Mouse (Mus musculus) hindbrain, embryonic 12.5 days (tissue): ENCODE data around the gene Pp2d1. TPM values are rescaled to one million over a fixed set of nuclear protein-coding genes. Genes with fewer than 3 reads are reported as not detected.

ENCODE experiments used
- ATAC-seq: fragments of 200-750 bp; cut with Nextera tagmentation; 2 replicates; pipeline ENCODE4 v1.8.0; 2017; ENCODE audit warnings: moderate TSS enrichment; ENCODE audit not compliant: low FRiP score
- H3K27ac ChIP-seq: fragments of 300-500 bp; sonication (generic); 2 replicates; pipeline ENCODE4 v1.5.1; 2016; ENCODE audit warnings: mild to moderate bottlenecking
- H3K27me3 ChIP-seq: fragments of 300-500 bp; sonication (generic); 2 replicates; pipeline ENCODE4 v1.6.1; 2016; ENCODE audit warnings: mild to moderate bottlenecking
- H3K36me3 ChIP-seq: fragments of 300-500 bp; sonication (generic); 2 replicates; pipeline ENCODE4 v1.6.1; 2016; ENCODE audit warnings: mild to moderate bottlenecking
- H3K4me1 ChIP-seq: fragments of 300-500 bp; sonication (generic); 2 replicates; pipeline ENCODE4 v1.6.1; 2016
- H3K4me2 ChIP-seq: fragments of 300-500 bp; sonication (generic); replicated peaks from 2 replicates; pipeline ENCODE4 v1.6.1; 2016; ENCODE audit warnings: mild to moderate bottlenecking
- H3K4me3 ChIP-seq: fragments of 300-500 bp; sonication (generic); 2 replicates; pipeline ENCODE4 v1.5.1; 2016; ENCODE audit warnings: mild to moderate bottlenecking
- H3K9ac ChIP-seq: fragments of 300-500 bp; sonication (generic); 2 replicates; pipeline ENCODE4 v1.6.1; 2016; ENCODE audit warnings: mild to moderate bottlenecking, moderate library complexity
- H3K9me3 ChIP-seq: fragments of 300-500 bp; sonication (generic); replicated peaks from 2 replicates; pipeline ENCODE4 v1.6.1; 2016; ENCODE audit warnings: mild to moderate bottlenecking
- WGBS: fragments of 180-500 bp; shearing (Covaris S2); methylation state at CpG from one replicate; pipeline ENCODE4 v1.1.7; 2016; 5-methylcytosine and 5-hydroxymethylcytosine counted together
- polyA plus RNA-seq: library from polyadenylated mRNA; unstranded; fragments of >200 nt; fragmentation: Nextera tagmentation; extraction: Ambion mirVana; gene quantifications from 2 replicates; pipeline ENCODE4 v1.2.1, GENCODE M21; 2016

The Pp2d1 gene
- polyA plus RNA-seq, 1 experiment from 2014 or later: 0.44 TPM

- Histone ChIP-seq H3K4me2 (no peak overlapping the region), H3K9me3 (no peaks in the 10 kb centered on the region), H3K4me3 (no peak overlapping the region), H3K9ac (no peak overlapping the region), H3K4me1 (no peaks in the 10 kb centered on the region), H3K27me3 (no peaks in the 10 kb centered on the region), H3K36me3 (no peaks in the 10 kb centered on the region), H3K27ac (no peak overlapping the region)
- WGBS: 53% methylated on average over 3 of the region's 3 CpGs
- ATAC-seq: no peak
Measured at GRCm38 (mm10) chr17:53557443-53557842, 18.2 kb upstream of the Pp2d1 start.

DNA sequence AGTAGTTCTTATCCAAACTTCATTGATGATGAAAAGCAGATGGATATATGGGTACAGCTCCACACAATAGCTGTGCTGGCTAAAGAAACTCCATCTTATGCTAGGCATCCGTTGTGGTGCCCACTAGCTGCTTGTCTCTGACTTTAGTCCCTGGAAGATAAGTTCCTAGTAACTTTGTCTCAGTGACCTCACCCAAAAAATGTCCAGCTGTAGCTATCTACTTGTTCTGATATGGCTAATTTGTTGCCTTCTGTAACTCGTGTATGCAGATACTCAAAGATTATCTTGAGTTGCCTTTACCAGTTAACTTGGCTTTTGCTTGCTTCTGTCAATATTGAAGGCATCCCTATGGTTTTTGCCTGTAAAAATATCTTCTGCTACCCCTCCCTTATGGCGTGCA, 15.6 kb upstream of the Pp2d1 start:
- Histone ChIP-seq H3K9ac (no peak overlapping the region), H3K4me2 (no peak overlapping the region), H3K9me3 (no peaks in the 10 kb centered on the region), H3K36me3 (no peaks in the 10 kb centered on the region), H3K27ac (no peak overlapping the region), H3K4me1 (no peaks in the 10 kb centered on the region), H3K27me3 (no peaks in the 10 kb centered on the region), H3K4me3 (no peak overlapping the region)
- WGBS: 78% methylated on average over 3 of the region's 3 CpGs
- ATAC-seq: no peak

- no peaks in the 10 kb centered on the region for H3K27me3 ChIP-seq
- H3K4me2 ChIP-seq: no peak overlapping the region
- no peak for ATAC-seq
- H3K9me3 ChIP-seq: no peaks in the 10 kb centered on the region
- no peak overlapping the region for H3K4me3 ChIP-seq
- no peak overlapping the region for H3K27ac ChIP-seq
- H3K4me1 ChIP-seq: no peaks in the 10 kb centered on the region
- no peaks in the 10 kb centered on the region for H3K36me3 ChIP-seq
- WGBS: 79% methylated on average over 4 of the region's 4 CpGs
- H3K9ac ChIP-seq: no peak overlapping the region
Measured at GRCm38 (mm10) chr17:53554088-53554487, 14.8 kb upstream of the Pp2d1 start.

GRCm38 (mm10) chr17:53551306-53552299, 12.4 kb upstream of the Pp2d1 start:
- Histone ChIP-seq H3K27ac (no peak overlapping the region), H3K9ac (no peak overlapping the region), H3K27me3 (no peaks in the 10 kb centered on the region), H3K9me3 (no peaks in the 10 kb centered on the region), H3K4me1 (no peaks in the 10 kb centered on the region), H3K4me3 (no peak overlapping the region), H3K4me2 (no peak overlapping the region), H3K36me3 (no peaks in the 10 kb centered on the region)
- peak; percentile 48; the same call in 1 of the 2 replicates for ATAC-seq
- WGBS: 50% methylated on average over 8 of the region's 8 CpGs

DNA sequence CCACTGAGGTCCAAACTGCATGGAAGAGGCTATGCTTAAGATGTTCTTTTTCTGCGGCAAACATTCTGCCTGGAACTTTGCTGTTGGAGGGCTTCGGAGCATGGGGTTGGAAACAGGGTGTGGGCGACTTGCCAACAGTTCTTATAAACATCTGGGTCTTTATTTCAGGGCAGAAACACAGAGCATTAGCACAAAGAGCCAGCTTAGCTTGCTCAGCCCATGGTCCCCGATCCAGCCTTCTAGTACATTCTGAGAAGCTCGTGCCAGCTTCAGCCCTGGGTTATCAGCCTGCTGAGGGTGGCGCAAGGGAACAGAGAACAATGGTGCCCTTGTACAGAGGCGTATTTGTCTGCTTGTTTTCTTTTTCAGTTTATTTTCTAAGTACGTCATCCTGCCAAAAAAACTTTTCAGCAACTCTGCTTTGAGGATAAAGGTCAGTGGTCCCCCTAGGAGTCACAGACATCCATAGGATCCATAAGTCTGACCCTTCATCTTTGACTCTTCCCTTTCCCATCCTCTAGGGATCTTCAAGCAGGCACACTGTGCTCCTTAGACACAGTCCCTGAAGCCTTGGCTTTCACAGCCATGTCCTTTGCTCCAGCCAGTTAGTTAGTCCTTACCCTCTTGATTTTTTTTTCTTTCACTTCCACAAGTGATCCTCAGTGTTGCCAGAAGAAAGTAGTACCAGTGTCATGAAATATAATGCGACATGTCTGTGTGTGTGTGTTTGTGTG, 4.5 kb upstream of the Pp2d1 start:
- H3K27me3 ChIP-seq: no peaks in the 10 kb centered on the region
- H3K9ac ChIP-seq: no peak overlapping the region
- no peaks in the 10 kb centered on the region for H3K36me3 ChIP-seq
- no peak overlapping the region for H3K4me2 ChIP-seq
- H3K4me1 ChIP-seq: 0 out of 2 replicates have a peak, but pooled peaks cover 2% of the 10 kb centered on the region
- ATAC-seq: no peak
- WGBS: 67% methylated on average over 9 of the region's 9 CpGs
- H3K4me3 ChIP-seq: no peak overlapping the region
- no peak overlapping the region for H3K27ac ChIP-seq
- no peaks in the 10 kb centered on the region for H3K9me3 ChIP-seq

DNA sequence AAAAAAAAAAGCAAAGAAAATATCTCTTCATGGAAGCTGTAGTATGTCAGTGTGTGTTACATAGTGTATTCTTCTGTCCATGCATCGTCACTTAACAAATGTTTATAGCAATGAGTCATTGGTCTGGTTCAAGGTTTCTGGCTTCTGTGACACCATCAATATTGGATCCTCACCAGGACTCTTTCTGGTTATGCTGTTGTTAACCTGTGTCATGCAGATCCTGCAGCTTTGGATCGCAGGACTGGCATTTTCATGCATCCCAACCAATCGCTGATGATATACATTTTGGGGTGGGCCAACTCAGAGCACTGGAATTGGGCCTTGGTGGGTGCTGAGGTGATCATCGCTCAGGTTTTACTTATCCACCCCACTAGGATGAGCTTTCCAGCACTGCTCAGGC, 3.3 kb upstream of the Pp2d1 start:
- Histone ChIP-seq H3K4me2 (no peak overlapping the region), H3K4me1 (0 out of 2 replicates have a peak, but pooled peaks cover 2% of the 10 kb centered on the region), H3K9ac (no peak overlapping the region), H3K4me3 (no peak overlapping the region), H3K27ac (no peak overlapping the region), H3K9me3 (no peaks in the 10 kb centered on the region), H3K36me3 (no peaks in the 10 kb centered on the region), H3K27me3 (no peaks in the 10 kb centered on the region)
- ATAC-seq: no peak
- WGBS: 91% methylated on average over 4 of the region's 4 CpGs

- WGBS: 87% methylated on average over 2 of the region's 2 CpGs
- H3K4me2 ChIP-seq: no peak overlapping the region
- ATAC-seq: no peak
- H3K27me3 ChIP-seq: no peaks in the 10 kb centered on the region
- no peak overlapping the region for H3K9ac ChIP-seq
- H3K4me1 ChIP-seq: no peaks in the 10 kb centered on the region
- H3K4me3 ChIP-seq: no peak overlapping the region
- H3K27ac ChIP-seq: no peak overlapping the region
- no peaks in the 10 kb centered on the region for H3K36me3 ChIP-seq
- H3K9me3 ChIP-seq: no peaks in the 10 kb centered on the region
Measured at GRCm38 (mm10) chr17:53532425-53532824, 6.8 kb downstream of the Pp2d1 start.

- WGBS: 60% methylated on average over 2 of the region's 2 CpGs
- H3K4me3 ChIP-seq: no peak overlapping the region
- H3K27me3 ChIP-seq: no peaks in the 10 kb centered on the region
- no peak for ATAC-seq
- H3K27ac ChIP-seq: no peak overlapping the region
- no peaks in the 10 kb centered on the region for H3K9me3 ChIP-seq
- H3K4me2 ChIP-seq: no peak overlapping the region
- no peak overlapping the region for H3K9ac ChIP-seq
- no peaks in the 10 kb centered on the region for H3K4me1 ChIP-seq
- no peaks in the 10 kb centered on the region for H3K36me3 ChIP-seq
Measured at GRCm38 (mm10) chr17:53531160-53531559, 8.1 kb downstream of the Pp2d1 start.

DNA sequence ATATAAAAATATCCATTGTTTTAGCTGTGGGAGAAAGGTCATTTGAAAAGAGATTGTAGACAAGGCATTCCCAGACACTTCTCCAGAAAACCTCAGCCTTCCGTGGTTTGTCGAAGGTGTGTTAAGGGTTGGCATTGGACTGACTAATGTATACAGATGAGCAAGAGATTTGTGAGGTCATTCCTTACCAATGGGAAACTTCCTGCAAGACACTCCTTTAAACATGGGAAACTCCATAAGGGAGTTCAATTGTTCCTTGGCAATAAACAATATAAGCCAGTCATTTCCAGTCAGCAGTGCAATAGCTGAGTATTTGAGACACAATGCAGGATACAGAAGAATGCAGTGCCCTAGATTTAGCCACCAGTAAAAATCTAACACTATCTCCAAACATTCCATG, 11.2 kb downstream of the Pp2d1 start:
- H3K27ac ChIP-seq: no peak overlapping the region
- H3K27me3 ChIP-seq: no peaks in the 10 kb centered on the region
- H3K9ac ChIP-seq: no peak overlapping the region
- no peak overlapping the region for H3K4me3 ChIP-seq
- WGBS: 91% methylated on average over 2 of the region's 2 CpGs
- no peak overlapping the region for H3K4me2 ChIP-seq
- H3K4me1 ChIP-seq: no peaks in the 10 kb centered on the region
- H3K36me3 ChIP-seq: no peaks in the 10 kb centered on the region
- no peak for ATAC-seq
- no peaks in the 10 kb centered on the region for H3K9me3 ChIP-seq

DNA sequence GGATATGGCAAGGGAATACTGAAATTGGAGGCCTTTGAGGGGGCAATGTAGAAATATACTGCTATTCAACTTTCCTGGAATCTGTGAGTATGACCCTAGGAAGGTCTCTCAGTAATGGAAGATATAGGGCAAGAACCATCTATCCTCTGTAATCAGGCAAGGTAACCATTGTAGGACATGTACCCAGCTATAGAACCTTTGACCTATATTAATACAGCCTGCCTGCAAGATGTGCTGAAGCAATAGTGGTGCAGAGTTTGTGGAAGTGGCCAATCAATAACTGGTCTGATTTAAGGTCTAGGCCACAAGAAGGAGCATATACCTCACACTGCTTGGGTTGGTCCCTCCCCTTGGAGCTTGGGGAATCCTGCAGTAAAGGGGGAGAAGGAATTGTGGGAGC, 18.7 kb downstream of the Pp2d1 start:
- no peak for ATAC-seq
- no peak overlapping the region for H3K4me3 ChIP-seq
- no peaks in the 10 kb centered on the region for H3K9me3 ChIP-seq
- no peak overlapping the region for H3K4me2 ChIP-seq
- H3K27ac ChIP-seq: no peak overlapping the region
- H3K4me1 ChIP-seq: no peaks in the 10 kb centered on the region
- H3K9ac ChIP-seq: no peak overlapping the region
- H3K36me3 ChIP-seq: no peaks in the 10 kb centered on the region
- no peaks in the 10 kb centered on the region for H3K27me3 ChIP-seq

DNA sequence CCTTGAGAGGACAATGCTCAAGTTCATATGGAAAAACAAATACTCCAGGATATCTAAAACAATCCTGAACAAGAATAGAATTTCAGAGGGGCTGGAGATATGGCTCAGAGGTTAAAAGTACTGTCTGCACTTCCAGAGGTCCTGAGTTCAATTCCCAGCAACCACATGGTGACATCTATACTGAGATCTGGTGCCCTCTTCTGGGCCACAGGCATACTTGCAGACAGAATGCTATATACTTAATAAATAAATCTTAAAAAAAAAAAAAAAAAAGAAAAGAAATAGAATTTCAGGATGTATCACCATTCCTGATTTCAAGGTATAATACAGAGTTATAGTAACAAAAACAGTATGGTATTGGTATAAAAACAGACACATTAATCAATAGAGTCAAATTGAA, 19.9 kb downstream of the Pp2d1 start:
- Histone ChIP-seq H3K27me3 (no peaks in the 10 kb centered on the region), H3K9ac (no peak overlapping the region), H3K4me1 (no peaks in the 10 kb centered on the region), H3K27ac (no peak overlapping the region), H3K4me2 (no peak overlapping the region), H3K9me3 (no peaks in the 10 kb centered on the region), H3K4me3 (no peak overlapping the region), H3K36me3 (0 out of 2 replicates have a peak, but pooled peaks cover 3% of the 10 kb centered on the region)
- ATAC-seq: no peak

DNA sequence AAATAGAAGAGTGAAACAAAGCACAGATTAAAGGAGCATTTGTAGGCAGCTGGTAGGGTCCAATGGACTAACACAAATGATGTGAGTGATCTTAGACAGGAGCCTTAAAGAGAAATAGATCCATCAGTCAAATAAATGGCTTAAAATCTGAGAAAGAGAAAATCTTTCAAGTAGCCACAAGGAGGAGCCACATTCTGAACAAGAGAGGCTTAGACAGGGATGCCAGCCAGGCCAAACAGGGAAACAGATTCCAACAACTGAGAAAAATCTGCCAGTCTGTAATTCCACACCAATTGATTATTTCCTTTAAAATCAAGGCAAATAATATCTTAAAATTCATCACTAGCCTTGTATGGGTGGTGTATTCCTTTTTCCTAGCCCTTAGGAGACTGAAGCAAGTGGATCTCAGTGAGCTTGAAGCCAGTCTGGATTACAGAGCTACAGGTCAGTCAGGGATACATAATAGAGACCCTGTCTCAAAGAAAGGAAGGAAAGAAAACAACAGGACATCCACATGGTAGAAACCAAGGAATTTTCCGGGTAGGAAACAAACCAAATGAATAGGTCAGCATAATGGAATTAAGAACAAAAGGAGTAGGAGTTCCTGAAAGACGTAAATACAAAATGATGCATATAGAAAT, 26.8 kb downstream of the Pp2d1 start:
- WGBS: 79% methylated on average over 2 of the region's 2 CpGs
- no peaks in the 10 kb centered on the region for H3K27me3 ChIP-seq
- no peaks in the 10 kb centered on the region for H3K9me3 ChIP-seq
- 0 out of 2 replicates have a peak, but pooled peaks cover 3% of the 10 kb centered on the region for H3K36me3 ChIP-seq
- ATAC-seq: 0 out of 2 replicates have a peak, but pooled peaks have one; percentile 32
- no peak overlapping the region for H3K4me2 ChIP-seq
- H3K27ac ChIP-seq: no peak overlapping the region
- no peaks in the 10 kb centered on the region for H3K4me1 ChIP-seq
- no peak overlapping the region for H3K4me3 ChIP-seq
- no peak overlapping the region for H3K9ac ChIP-seq
